Mouse (Mus musculus) liver, embryonic 16.5 days (tissue): ENCODE measurements around the gene Exd1. TPM values are rescaled to one million over a fixed set of nuclear protein-coding genes. Genes with fewer than 3 reads are reported as not detected.

Experiments
- ATAC-seq: fragments of 200-750 bp; cut with Nextera tagmentation; 2 replicates; pipeline ENCODE4 v1.8.0; 2017; ENCODE audit warnings: low read depth, mild to moderate bottlenecking, moderate number of reproducible peaks, moderate library complexity
- H3K27ac ChIP-seq: fragments of 300-500 bp; sonication (generic); 2 replicates; pipeline ENCODE4 v1.5.1; 2014; ENCODE audit warnings: mild to moderate bottlenecking, low read length
- H3K27me3 ChIP-seq: fragments of 300-500 bp; sonication (generic); 2 replicates; pipeline ENCODE4 v1.6.1; 2014; ENCODE audit warnings: low read depth, low read length, mixed read lengths; ENCODE audit not compliant: control insufficient read depth, insufficient read depth
- H3K36me3 ChIP-seq: fragments of 300-500 bp; sonication (generic); 2 replicates; pipeline ENCODE4 v1.6.1; 2014; ENCODE audit warnings: mild to moderate bottlenecking; ENCODE audit not compliant: control insufficient read depth, insufficient read depth
- H3K4me1 ChIP-seq: fragments of 300-500 bp; sonication (generic); 2 replicates; pipeline ENCODE4 v1.6.1; 2014; ENCODE audit warnings: low read depth, low read length, mixed read lengths; ENCODE audit not compliant: control insufficient read depth
- H3K4me2 ChIP-seq: fragments of 300-500 bp; sonication (generic); 2 replicates; pipeline ENCODE4 v1.6.1; 2014; ENCODE audit warnings: low read depth, low read length, mixed read lengths
- H3K4me3 ChIP-seq: fragments of 300-500 bp; sonication (generic); 2 replicates; pipeline ENCODE4 v1.5.1; 2014; ENCODE audit warnings: low read depth, mild to moderate bottlenecking, low read length
- H3K9ac ChIP-seq: fragments of 300-500 bp; sonication (generic); 2 replicates; pipeline ENCODE4 v1.6.1; 2014; ENCODE audit warnings: low read depth, low read length
- H3K9me3 ChIP-seq: fragments of 300-500 bp; sonication (generic); replicated peaks from 2 replicates; pipeline ENCODE4 v1.6.1; 2016; ENCODE audit warnings: low read length; ENCODE audit not compliant: control insufficient read depth
- WGBS: fragments of 180-500 bp; shearing (Covaris S2); extraction: QIAGEN DNeasy Blood & Tissue Kit; methylation state at CpG from one replicate; pipeline ENCODE4 v1.1.7; 2014; ENCODE audit not compliant: insufficient replicate concordance; 5-methylcytosine and 5-hydroxymethylcytosine counted together
- polyA plus RNA-seq: library from polyadenylated mRNA; unstranded; fragments of >200 nt; fragmentation: Nextera tagmentation; extraction: Ambion mirVana; gene quantifications from 2 replicates; pipeline ENCODE4 v1.2.1, GENCODE M21; 2015

Exd1 gene
- polyA plus RNA-seq, 1 experiment from 2014 or later, result 0.14 TPM

DNA sequence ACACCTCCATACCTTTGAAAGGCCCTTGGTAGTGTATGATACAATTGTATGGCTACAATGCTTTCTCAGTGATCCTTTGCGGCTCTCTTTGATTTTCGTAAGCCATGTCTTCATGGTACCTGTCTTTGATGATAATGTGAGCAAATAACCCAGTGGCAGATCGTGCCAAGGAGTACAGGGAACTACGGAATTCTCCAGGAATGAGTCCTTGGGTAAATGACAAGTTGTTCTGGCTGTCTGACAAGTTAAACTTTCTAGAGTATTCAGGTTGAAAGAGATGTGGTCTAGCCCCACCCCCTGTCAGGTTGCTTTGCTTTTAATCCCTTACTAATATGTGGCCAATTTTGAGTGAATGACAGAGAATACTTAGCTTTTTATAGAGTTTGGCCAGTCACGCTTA lies 1.3 kb upstream of the Exd1 start:
- Histone ChIP-seq H3K27ac (0 out of 2 replicates have a peak overlapping the region, but pooled peaks have one; percentile 25), H3K9ac (peak overlapping the region; percentile 96), H3K4me1 (peaks cover 33% of the 10 kb centered on the region), H3K27me3 (no peaks in the 10 kb centered on the region), H3K4me2 (peak overlapping the region; percentile 92), H3K36me3 (no peaks in the 10 kb centered on the region), H3K9me3 (no peaks in the 10 kb centered on the region), H3K4me3 (peak overlapping the region; percentile 99)
- ATAC-seq, result no peak
- 72% methylated on average over 5 of the region's 5 CpGs for WGBS

DNA sequence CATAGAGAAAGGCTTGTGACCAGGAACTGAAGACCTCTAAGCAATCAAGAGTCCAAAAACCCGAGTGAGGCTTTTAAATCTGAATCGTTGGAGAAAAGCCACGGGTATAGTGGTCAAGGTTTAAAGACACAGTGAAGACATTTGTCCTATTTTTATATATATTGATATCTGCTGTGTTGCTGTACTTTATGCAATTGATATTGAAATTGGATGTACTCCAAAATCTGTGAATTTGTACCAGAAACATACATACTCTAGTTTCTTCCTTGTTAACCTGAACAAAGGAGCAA lies 889 bp upstream of the Exd1 start:
- Histone ChIP-seq H3K4me2 (peak overlapping the region; percentile 92), H3K9me3 (no peaks in the 10 kb centered on the region), H3K4me3 (peak overlapping the region; percentile 99), H3K36me3 (no peaks in the 10 kb centered on the region), H3K27ac (peak overlapping the region; percentile 95), H3K27me3 (no peaks in the 10 kb centered on the region), H3K9ac (peak overlapping the region; percentile 96), H3K4me1 (peaks cover 33% of the 10 kb centered on the region)
- 9% methylated on average over 3 of the region's 3 CpGs for WGBS
- no peak for ATAC-seq

DNA sequence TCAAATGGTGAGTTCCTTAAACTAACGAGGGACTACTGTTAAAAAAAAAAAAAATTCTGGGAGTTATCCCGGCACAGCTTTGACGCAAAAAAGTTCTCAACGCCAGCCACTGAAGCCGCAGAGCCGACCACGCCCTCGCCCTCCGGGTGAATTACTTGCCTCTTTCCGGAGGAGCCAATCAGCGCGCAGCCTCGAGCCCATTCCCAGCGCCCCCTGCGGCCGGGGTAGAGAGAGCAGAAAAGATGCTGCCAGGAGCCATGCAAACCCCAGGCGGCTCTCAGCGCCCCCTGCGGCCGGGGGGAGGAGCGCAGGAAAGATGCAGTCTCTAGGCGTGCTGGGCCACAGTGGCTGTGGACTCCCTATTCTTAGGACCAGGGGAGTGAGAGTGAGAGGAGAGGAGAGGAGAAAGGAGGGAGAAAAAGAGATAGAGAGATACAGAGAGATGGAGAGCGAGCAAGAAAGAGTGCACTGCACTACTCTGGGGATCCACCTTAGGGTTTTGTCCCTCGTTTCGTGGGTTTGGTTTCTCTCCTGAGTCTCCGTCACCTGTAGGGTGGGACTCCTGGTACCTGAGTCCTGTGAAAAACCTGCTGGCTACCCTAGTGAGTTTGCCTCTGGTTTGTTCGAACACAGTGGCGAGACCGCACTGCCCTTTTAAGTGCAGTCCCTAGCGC lies 442 bp downstream of the Exd1 start:
- peak overlapping the region; percentile 99 for H3K4me3 ChIP-seq
- H3K9me3 ChIP-seq, result no peaks in the 10 kb centered on the region
- H3K27me3 ChIP-seq, result no peaks in the 10 kb centered on the region
- ATAC-seq, result peak; percentile 69
- peaks cover 29% of the 10 kb centered on the region for H3K4me1 ChIP-seq
- H3K36me3 ChIP-seq, result no peaks in the 10 kb centered on the region
- peak overlapping the region; percentile 77 for H3K9ac ChIP-seq
- peak overlapping the region; percentile 92 for H3K4me2 ChIP-seq
- WGBS, result under 1% methylated on average over 30 of the region's 30 CpGs
- H3K27ac ChIP-seq, result peak overlapping the region; percentile 97

DNA sequence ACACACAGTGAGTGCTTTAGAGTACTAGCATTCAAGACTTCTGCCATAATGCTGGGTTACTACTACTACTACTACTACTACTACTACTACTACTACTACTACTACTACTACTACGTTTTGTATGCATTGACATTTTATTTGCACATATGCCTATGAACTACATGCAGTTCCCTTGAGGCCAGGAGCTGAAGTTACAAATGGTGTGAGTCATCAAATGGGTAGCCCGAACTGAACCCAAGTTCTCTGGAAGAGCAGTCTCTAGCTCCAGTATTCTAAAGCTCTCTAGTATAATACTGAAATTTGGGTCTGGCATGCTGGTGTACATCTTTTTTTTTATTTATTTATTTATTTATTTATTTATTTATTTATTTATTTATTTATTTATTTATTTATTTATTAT lies 3.8 kb downstream of the Exd1 start:
- no peaks in the 10 kb centered on the region for H3K9me3 ChIP-seq
- H3K36me3 ChIP-seq, result no peaks in the 10 kb centered on the region
- no peak for ATAC-seq
- no peak overlapping the region for H3K9ac ChIP-seq
- peaks cover 13% of the 10 kb centered on the region for H3K4me1 ChIP-seq
- H3K27me3 ChIP-seq, result no peaks in the 10 kb centered on the region
- H3K27ac ChIP-seq, result no peak overlapping the region
- no peak overlapping the region for H3K4me2 ChIP-seq
- WGBS, result 59% methylated on average over 2 of the region's 2 CpGs
- H3K4me3 ChIP-seq, result no peak overlapping the region

DNA sequence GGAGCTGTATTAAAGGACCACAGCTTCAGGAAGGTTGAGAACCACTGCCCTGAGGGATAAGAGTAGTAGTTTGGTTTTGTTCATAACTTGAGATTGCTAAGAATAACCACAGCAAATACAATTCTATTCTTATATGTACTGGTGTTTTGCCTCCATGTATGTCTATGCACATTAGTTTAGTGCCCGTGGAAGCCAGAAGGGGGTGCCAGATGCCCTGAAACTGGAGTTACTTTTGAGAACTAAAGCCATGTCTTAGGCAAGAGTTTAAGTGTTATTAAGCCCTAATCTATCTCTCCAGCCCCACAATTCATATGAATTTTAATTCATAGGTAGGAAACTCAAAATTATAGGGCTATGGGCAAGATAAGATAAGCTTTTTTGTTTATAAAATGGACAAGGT lies 5.3 kb downstream of the Exd1 start:
- WGBS, result 19% methylated on average over 1 of the region's 1 CpGs
- ATAC-seq, result no peak
- Histone ChIP-seq H3K36me3 (no peaks in the 10 kb centered on the region), H3K27ac (no peak overlapping the region), H3K27me3 (no peaks in the 10 kb centered on the region), H3K9me3 (no peaks in the 10 kb centered on the region), H3K4me1 (peaks cover 10% of the 10 kb centered on the region), H3K4me3 (no peak overlapping the region), H3K4me2 (no peak overlapping the region), H3K9ac (no peak overlapping the region)

DNA sequence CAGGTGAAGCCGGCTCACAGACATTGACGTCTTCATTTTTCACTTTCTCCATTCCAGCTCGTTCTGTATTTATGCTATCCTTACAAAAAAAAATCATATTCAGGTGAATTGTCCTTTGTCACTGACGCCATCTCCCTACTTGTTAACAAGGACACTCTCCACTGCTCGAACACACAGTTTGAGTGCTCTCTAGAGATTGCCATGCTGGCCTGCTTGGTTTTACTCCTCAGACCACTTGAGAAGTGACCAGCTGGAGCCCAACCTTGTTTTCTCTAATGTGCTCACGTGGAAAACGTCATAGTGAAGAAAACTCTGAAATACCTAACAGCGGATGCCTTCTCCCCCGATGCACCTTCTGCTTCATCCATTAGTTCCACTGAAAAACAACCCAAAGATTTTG lies 8.6 kb downstream of the Exd1 start:
- no peaks in the 10 kb centered on the region for H3K4me1 ChIP-seq
- H3K27ac ChIP-seq, result no peak overlapping the region
- H3K4me3 ChIP-seq, result no peak overlapping the region
- WGBS, result 70% methylated on average over 9 of the region's 9 CpGs
- no peak overlapping the region for H3K4me2 ChIP-seq
- no peak for ATAC-seq
- H3K9me3 ChIP-seq, result no peaks in the 10 kb centered on the region
- H3K9ac ChIP-seq, result no peak overlapping the region
- H3K27me3 ChIP-seq, result no peaks in the 10 kb centered on the region
- no peaks in the 10 kb centered on the region for H3K36me3 ChIP-seq

DNA sequence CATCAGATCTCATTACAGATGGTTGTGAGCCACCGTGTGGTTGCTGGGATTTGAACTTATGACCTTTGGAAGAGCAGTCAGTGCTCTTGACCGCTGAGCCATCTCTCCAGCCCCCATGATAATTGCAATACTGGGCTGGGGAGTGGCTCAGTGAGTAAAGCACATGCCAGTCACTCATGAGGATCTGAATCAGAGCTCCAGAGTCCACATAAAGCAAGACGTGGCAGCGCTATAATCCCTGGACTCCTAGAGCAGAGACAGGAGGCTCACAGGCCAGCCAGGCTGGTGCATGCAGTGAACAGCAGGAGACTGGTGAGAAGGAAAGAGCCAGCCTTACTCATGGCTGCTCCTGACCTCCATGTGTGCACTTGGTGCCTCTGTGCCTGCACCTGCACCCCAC lies 22.0 kb downstream of the Exd1 start:
- no peaks in the 10 kb centered on the region for H3K27me3 ChIP-seq
- no peak overlapping the region for H3K9ac ChIP-seq
- no peak overlapping the region for H3K27ac ChIP-seq
- no peak for ATAC-seq
- no peaks in the 10 kb centered on the region for H3K4me1 ChIP-seq
- H3K36me3 ChIP-seq, result no peaks in the 10 kb centered on the region
- H3K9me3 ChIP-seq, result no peaks in the 10 kb centered on the region
- WGBS, result 60% methylated on average over 4 of the region's 4 CpGs
- H3K4me3 ChIP-seq, result no peak overlapping the region
- H3K4me2 ChIP-seq, result no peak overlapping the region

DNA sequence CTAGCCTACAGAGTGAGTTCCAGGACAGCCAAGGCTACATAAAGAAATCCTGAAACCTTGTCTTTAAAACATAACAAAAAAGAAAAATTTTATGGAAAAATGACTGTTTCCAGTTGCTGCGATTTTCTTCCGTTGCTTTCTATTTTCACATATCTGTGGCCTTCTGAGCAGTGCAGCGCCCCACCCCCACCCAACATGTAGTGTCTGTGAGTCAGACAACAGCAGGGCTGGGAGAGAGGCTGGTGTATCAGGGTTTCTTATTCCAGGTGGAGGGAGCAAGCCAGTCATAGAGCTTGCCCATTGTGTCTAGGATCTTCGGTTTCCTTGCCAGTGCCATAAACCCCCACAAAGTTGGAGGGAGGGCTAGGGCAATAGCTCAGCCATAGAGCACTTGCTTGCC lies 23.6 kb downstream of the Exd1 start:
- Histone ChIP-seq H3K4me3 (no peak overlapping the region), H3K27ac (no peak overlapping the region), H3K36me3 (no peaks in the 10 kb centered on the region), H3K4me2 (no peak overlapping the region), H3K4me1 (no peaks in the 10 kb centered on the region), H3K9ac (no peak overlapping the region), H3K27me3 (no peaks in the 10 kb centered on the region), H3K9me3 (no peaks in the 10 kb centered on the region)
- 67% methylated on average over 4 of the region's 4 CpGs for WGBS
- no peak for ATAC-seq

DNA sequence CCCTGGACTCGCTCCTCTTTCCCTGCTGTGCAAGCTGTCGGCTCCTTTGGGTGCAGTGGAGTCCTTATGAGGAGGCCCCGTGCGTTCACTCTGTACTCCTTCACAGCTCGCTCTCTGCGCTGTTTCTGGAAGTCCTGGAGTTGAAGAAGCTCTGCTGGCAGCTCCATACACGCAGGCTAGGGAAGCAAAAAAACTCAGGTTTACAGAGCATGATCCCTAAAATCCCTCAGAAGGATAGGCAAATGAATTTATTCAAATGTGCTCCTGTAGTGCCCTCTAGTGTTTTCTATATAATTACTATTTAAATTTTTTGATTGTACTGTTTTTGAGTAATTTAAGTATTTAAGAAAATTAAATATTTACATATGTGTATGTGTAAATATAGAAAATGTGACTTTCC lies 26.9 kb downstream of the Exd1 start:
- Histone ChIP-seq H3K9ac (no peak overlapping the region), H3K27ac (no peak overlapping the region), H3K27me3 (no peaks in the 10 kb centered on the region), H3K4me3 (no peak overlapping the region), H3K4me2 (no peak overlapping the region), H3K4me1 (no peaks in the 10 kb centered on the region), H3K36me3 (no peaks in the 10 kb centered on the region), H3K9me3 (no peaks in the 10 kb centered on the region)
- WGBS, result 61% methylated on average over 7 of the region's 7 CpGs
- ATAC-seq, result no peak
